Mouse (Mus musculus) erythroid progenitor cell, adult 5-6 weeks (primary cell): Measurements from ENCODE around the gene Eif1b. TPM values are rescaled to one million over a fixed set of nuclear protein-coding genes. Genes with fewer than 3 reads are reported as not detected.

Experiments used
- ATAC-seq: replicated peaks from 2 replicates; pipeline ENCODE4 v1.8.0; 2016; ENCODE audit warnings: moderate number of reproducible peaks, mild to moderate bottlenecking, moderate TSS enrichment, inconsistent platforms; ENCODE audit not compliant: poor library complexity, low FRiP score, severe bottlenecking
- total RNA-seq, 2 experiments: library from RNA; stranded (forward) in 1 of 2; stranded (reverse) in 1 of 2; fragments of 150-400 nt in 1 of 2; fragments of 186-747, 209-891 nt in 1 of 2; gene quantifications; 2 replicates each; pipeline versions ENCODE4 v1.2.3 to v1.2.4; 2015 to 2017; ENCODE audit warnings: low replicate concordance in 2 of 2

The Eif1b gene
- total RNA-seq (2015; ENCODE audit: low replicate concordance) (27.0 and 59.5 TPM in 2 replicates), total RNA-seq (2017; ENCODE audit: low replicate concordance) (28.9 and 31.4 TPM in 2 replicates)

- ATAC-seq, result no peak
These were observed at the start of gene Eif1b for GRCm38 (mm10) chr9:120492010-120492399. Eif1b (plus strand) TSS chr9:120492232.

GRCm38 (mm10) chr9:120444642-120445041 is 47.4 kb upstream of the Eif1b start:
- no peak for ATAC-seq

- ATAC-seq, result no peak
These were observed 42.2 kb upstream of the Eif1b start for GRCm38 (mm10) chr9:120449696-120450329.

GRCm38 (mm10) chr9:120455768-120456655 is 36.0 kb upstream of the Eif1b start:
- ATAC-seq, result no peak

- ATAC-seq, result no peak
These were observed 21.6 kb upstream of the Eif1b start for GRCm38 (mm10) chr9:120470431-120470830.

- ATAC-seq, result peak; percentile 67; the same call in 1 of the 2 replicates
These were observed 10.4 kb upstream of the Eif1b start for GRCm38 (mm10) chr9:120481644-120482043.

GRCm38 (mm10) chr9:120482382-120482781 is 9.7 kb upstream of the Eif1b start:
- ATAC-seq, result no peak

- ATAC-seq, result no peak
These were observed 8.9 kb upstream of the Eif1b start for GRCm38 (mm10) chr9:120483101-120483500.

GRCm38 (mm10) chr9:120487076-120487475 is 5.0 kb upstream of the Eif1b start:
- no peak for ATAC-seq

- ATAC-seq, result no peak
These were observed 523 bp upstream of the Eif1b start for GRCm38 (mm10) chr9:120491509-120491908.

GRCm38 (mm10) chr9:120492400-120493351 is 644 bp downstream of the Eif1b start:
- peak; percentile 87 for ATAC-seq

- no peak for ATAC-seq
These were observed 1.7 kb downstream of the Eif1b start for GRCm38 (mm10) chr9:120493781-120494180.

GRCm38 (mm10) chr9:120496691-120497090 is 4.7 kb downstream of the Eif1b start:
- peak; percentile 43 for ATAC-seq

GRCm38 (mm10) chr9:120497983-120498382 is 6.0 kb downstream of the Eif1b start:
- no peak for ATAC-seq

- ATAC-seq, result no peak
These were observed 9.3 kb downstream of the Eif1b start for GRCm38 (mm10) chr9:120501191-120501902.

- peak; percentile 59 for ATAC-seq
These were observed 10.0 kb downstream of the Eif1b start for GRCm38 (mm10) chr9:120502013-120502412.

- no peak for ATAC-seq
These were observed 12.4 kb downstream of the Eif1b start for GRCm38 (mm10) chr9:120504423-120504822.

GRCm38 (mm10) chr9:120511781-120512180 is 19.7 kb downstream of the Eif1b start:
- 0 out of 2 replicates have a peak, but pooled peaks have one; percentile 33 for ATAC-seq

GRCm38 (mm10) chr9:120516720-120517119 is 24.7 kb downstream of the Eif1b start:
- no peak for ATAC-seq
